Mouse (Mus musculus) v-Abl transformed pro-B cells (cell line): Measurements from ENCODE around the gene Olfr891.
"Not testable (repeated sequence)": the region's sequence is repeated elsewhere in the genome, so short reads cannot be mapped to it uniquely, and the experiment has no call there.

Source experiments
- in situ Hi-C, 2 experiments: fragments of 400-800 bp; cut with MboI; formaldehyde crosslinking; loops; one replicate each; pipeline ENCODE4 v1.15.1; 2025; ENCODE audit not compliant: unreplicated experiment in 2 of 2

Olfr891 gene

DNA sequence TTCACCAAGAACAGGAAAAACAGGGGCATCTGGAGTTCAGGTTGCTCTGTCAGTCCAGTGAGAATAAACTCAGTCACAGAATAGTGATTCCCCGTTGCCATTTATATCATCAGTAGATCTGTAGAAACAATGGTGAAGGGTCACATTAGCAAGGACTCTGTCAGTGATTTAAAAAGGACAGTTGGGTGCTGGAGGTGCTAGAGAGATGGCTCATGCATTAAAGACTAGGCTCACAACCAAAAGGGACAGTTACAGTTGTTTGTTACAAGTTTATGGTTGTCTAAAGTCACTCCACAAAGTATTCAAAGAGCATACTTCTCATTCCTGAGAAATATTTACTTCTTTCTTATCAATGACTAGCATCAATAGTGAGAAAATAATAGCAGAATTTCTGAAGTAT, at the start of gene Olfr891:
Gene Olfr891, minus strand, starts transcription at position 101 of the 400 bp plus-strand sequence.
- in situ Hi-C loops = no loop called here

DNA sequence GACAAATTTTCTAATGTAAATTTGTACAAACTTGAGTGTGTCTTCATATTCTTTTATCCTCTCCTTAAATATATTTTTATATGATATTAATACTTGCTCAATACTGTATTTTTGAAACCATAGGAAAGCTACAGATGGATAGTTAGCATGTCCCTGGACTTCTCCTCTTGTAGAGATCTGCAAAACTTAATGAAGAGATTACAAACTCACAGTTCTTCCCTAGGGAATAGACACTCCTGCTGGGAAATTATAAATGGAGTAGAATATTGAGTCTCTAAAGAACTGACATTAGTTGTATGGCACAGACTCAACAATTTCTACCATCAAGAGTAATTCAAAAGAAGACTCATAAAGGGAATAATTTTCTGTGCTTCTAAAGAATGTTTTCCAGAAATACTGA, 37.1 kb upstream of the Olfr891 start, which contains the start of gene Olfr894:
Gene Olfr894, plus strand, starts transcription at position 301 of the 400 bp plus-strand sequence.
- in situ Hi-C loops = no loop called here

DNA sequence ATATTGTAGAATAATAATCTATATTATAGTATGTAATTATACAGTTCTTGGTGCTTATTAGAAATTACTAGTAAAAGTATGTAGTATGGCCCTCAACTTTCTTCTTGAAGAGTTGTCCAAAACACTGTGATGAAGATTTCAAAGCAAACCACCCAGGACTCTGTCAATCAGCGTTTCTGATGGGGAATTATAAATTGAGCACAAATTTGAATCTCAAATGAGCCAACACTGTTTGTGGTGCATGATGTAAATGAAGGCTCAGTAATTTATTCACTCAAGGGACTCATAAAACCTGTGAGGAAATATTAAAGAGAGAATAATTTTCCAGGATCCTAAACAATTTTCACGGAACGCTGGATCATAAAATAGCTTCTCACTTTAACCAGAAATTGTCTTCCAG, 27.4 kb upstream of the Olfr891 start, which contains the start of gene Olfr893:
Gene Olfr893, plus strand, starts transcription at position 301 of the 400 bp plus-strand sequence.
- in situ Hi-C loops = no loop called here

DNA sequence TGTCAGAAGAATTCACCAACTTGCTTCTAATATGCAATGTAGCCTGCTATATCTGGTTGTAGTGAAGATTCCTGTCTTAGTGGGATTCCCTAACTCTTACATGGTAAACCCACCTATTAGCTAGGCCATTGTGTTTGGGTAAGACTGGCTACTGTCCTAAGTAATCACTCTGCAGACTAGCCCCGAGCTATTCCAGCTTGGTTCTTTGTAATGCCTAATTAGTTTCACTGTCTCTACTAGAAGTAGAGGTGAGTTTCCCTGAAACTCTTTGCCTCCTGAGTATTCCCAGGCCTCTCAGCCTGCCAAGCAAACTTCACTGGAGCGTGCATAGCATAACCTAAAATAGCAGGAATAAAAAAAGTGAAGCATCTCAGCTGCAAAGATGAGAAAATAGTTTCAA, 12.3 kb downstream of the Olfr891 start:
- in situ Hi-C loops = not testable (repeated sequence)

DNA sequence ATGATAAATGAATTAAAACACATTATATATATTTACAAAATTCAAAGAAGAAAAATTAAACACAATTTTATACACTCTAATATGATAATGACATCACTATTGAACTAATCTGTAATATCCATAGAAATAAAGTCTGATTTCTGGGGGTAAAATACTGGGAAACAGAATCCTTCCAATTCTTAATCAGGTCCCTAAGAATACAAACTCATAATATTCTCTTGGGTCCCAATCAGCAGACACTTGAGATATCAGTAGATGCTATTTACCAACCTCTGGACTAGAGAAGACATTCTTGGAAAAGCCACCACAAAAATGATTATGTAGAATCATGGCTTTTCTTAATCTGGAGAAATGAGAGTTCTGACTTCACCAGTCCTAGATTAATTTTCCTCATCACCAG, 38.4 kb downstream of the Olfr891 start, which contains the start of gene Olfr890:
Gene Olfr890, plus strand, starts transcription at position 301 of the 400 bp plus-strand sequence.
- in situ Hi-C loops = no loop called here
